Mouse (Mus musculus) hindbrain, embryonic 10.5 days (tissue): Measurements from ENCODE around the gene Zmiz2. TPM values are rescaled to one million over a fixed set of nuclear protein-coding genes. Genes with fewer than 3 reads are reported as not detected.
"Not testable (repeated sequence)": the region's sequence is repeated elsewhere in the genome, so short reads cannot be mapped to it uniquely, and the experiment has no call there.

ENCODE experiments used
- DNase-seq: peaks from one replicate; pipeline ENCODE4 v3.0.0-alpha.2; 2017; ENCODE audit warnings: low spot score
- H3K27ac ChIP-seq: fragments of 300-500 bp; sonication (generic); 2 replicates; pipeline ENCODE4 v1.5.1; 2016; ENCODE audit warnings: mild to moderate bottlenecking, moderate library complexity
- H3K27me3 ChIP-seq: fragments of 300-500 bp; sonication (generic); 2 replicates; pipeline ENCODE4 v1.6.1; 2016; ENCODE audit warnings: mild to moderate bottlenecking; ENCODE audit not compliant: poor library complexity, insufficient read depth, severe bottlenecking
- H3K36me3 ChIP-seq: fragments of 300-500 bp; sonication (generic); 2 replicates; pipeline ENCODE4 v1.6.1; 2016; ENCODE audit warnings: mild to moderate bottlenecking, moderate library complexity
- H3K4me1 ChIP-seq: fragments of 300-500 bp; sonication (generic); replicated peaks from 2 replicates; pipeline ENCODE4 v1.6.1; 2016; ENCODE audit warnings: mild to moderate bottlenecking
- H3K4me3 ChIP-seq: fragments of 300-500 bp; sonication (generic); 2 replicates; pipeline ENCODE4 v1.5.1; 2016; ENCODE audit warnings: mild to moderate bottlenecking, moderate library complexity
- H3K9me3 ChIP-seq: fragments of 300-500 bp; sonication (generic); 2 replicates; pipeline ENCODE4 v1.6.1; 2016; ENCODE audit warnings: mild to moderate bottlenecking, moderate library complexity
- WGBS: fragments of 180-500 bp; shearing (Covaris S2); methylation state at CpG from one replicate; pipeline ENCODE4 v1.1.7; 2016; 5-methylcytosine and 5-hydroxymethylcytosine counted together
- polyA plus RNA-seq: library from polyadenylated mRNA; unstranded; fragments of >200 nt; fragmentation: Nextera tagmentation; extraction: Ambion mirVana; gene quantifications from 2 replicates; pipeline ENCODE4 v1.2.1, GENCODE M21; 2016

The Zmiz2 gene
- polyA plus RNA-seq, 1 experiment from 2014 or later, result 19.0 TPM

GRCm38 (mm10) chr11:6404699-6405566 lies 16.1 kb downstream of the Zmiz2 start:
- 92% methylated on average over 9 of the region's 9 CpGs for WGBS

DNA sequence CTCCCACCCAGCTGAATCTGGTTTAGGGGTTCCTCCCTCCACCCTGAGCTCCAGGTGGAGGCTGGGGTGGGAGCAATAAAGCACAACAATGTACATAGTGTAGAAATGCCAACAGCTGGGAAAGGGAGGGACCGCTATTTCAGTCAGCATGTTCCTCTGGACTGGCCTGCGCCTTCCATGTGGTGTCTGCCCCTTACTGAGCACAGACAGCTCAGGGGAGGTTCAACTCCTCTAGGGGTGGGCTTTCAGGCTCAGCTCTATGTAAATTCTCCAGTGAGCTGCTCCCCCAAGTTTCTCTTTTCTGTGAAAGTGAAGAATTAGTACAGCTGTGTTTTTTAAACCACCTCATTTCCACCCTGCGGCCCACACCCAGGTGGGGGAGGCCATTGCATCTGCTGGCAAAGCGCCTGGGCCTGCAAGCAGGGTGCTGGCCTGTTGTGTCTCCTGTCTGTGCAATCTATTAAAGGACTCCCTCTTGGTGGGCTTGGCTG lies 16.8 kb downstream of the Zmiz2 start:
- DNase-seq, result no peak
- H3K9me3 ChIP-seq, result no peaks in the 10 kb centered on the region
- 79% methylated on average over 4 of the region's 4 CpGs for WGBS
- peaks cover 62% of the 10 kb centered on the region for H3K36me3 ChIP-seq
- no peak overlapping the region for H3K4me3 ChIP-seq
- H3K4me1 ChIP-seq, result peaks cover 28% of the 10 kb centered on the region
- H3K27ac ChIP-seq, result peak overlapping the region; percentile 66; the same call in 1 of the 2 replicates
- H3K27me3 ChIP-seq, result no peaks in the 10 kb centered on the region

More at GRCm38 (mm10) chr11:6404699-6405566, 16.1 kb downstream of the Zmiz2 start:
- no peak overlapping the region; the same call in 1 of the 2 replicates for H3K4me3 ChIP-seq
- DNase-seq, result no peak
- H3K4me1 ChIP-seq, result peaks cover 24% of the 10 kb centered on the region
- H3K27ac ChIP-seq, result peak overlapping the region; percentile 66; the same call in 1 of the 2 replicates
- peaks cover 69% of the 10 kb centered on the region for H3K36me3 ChIP-seq
- no peaks in the 10 kb centered on the region for H3K27me3 ChIP-seq
- H3K9me3 ChIP-seq, result no peaks in the 10 kb centered on the region

DNA sequence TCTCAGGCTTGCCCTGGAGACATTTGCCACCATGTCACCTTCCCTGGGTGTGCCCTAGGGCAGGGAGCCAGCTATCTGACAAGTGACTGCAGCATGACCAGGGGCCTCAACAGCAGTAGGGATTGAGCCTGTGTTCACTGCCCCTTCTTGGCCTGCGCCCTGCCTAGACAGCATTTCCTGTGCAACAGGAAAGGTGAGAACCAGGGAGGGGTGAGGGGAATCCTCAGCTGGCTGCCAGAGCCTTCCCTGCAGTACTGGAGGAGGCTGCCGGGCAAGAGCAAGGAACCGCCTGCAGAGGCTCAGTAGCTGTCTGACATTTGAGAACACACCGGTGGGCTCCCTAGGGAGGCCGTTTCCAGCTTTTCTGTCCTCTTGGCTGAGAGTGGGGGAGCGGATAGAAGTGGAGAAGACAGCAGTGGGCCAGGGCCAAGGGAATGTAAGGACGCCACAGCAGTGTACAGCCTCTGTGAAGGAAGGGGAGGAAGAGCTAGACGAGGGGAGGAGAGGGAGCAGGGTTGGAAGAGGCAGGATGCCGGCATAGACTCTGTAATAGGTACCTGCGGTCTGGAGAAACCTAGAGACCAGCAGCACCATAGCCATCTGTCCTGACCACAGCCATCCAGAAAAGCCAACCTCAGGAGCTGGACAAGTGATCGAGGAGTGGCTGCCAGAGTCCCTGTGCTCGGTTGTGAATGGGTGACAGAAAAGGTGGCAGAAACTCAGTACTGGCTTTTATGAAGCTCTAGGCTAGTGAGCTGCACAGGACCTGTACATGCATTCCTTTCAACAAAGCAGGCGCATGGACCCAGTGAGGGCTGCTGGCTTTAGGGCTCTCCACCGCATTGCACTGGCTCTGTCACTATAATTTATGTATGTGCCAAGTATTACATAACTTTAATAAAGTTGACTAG lies 17.6 kb downstream of the Zmiz2 start:
- H3K27ac ChIP-seq, result peak overlapping the region; percentile 66; the same call in 1 of the 2 replicates
- H3K4me1 ChIP-seq, result peaks cover 28% of the 10 kb centered on the region
- H3K4me3 ChIP-seq, result peak overlapping the region; percentile 12; the same call in 1 of the 2 replicates
- H3K36me3 ChIP-seq, result peaks cover 53% of the 10 kb centered on the region
- H3K9me3 ChIP-seq, result no peaks in the 10 kb centered on the region
- DNase-seq, result peak; percentile 56
- H3K27me3 ChIP-seq, result no peaks in the 10 kb centered on the region
- 44% methylated on average over 14 of the region's 14 CpGs for WGBS

DNA sequence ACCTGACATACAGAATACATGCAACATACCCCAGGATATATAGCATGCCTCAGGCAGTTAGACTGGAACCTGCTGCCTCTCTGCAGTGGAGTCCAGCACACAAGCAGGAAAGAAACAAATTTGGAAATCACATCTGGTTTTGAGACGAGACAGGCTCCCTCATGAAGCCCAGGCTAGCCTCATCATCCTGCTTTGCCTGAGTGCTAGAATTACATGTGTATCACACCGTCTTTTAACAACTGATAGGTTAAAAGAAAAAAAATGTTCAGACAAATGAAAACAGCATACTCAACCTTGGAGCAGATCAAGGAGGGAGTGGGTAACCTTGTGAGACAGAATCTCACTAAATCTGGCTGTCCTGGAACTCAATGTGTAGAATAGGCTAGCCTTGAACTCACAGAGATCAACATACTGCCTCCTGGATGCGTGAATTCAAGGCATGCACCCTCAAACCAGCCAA lies 18.3 kb downstream of the Zmiz2 start:
- Histone ChIP-seq H3K4me1 (peaks cover 28% of the 10 kb centered on the region), H3K4me3 (no peak overlapping the region), H3K27me3 (no peaks in the 10 kb centered on the region), H3K36me3 (peaks cover 46% of the 10 kb centered on the region), H3K27ac (no peak overlapping the region), H3K9me3 (no peaks in the 10 kb centered on the region)
- DNase-seq, result no peak
- 87% methylated on average over 3 of the region's 3 CpGs for WGBS

DNA sequence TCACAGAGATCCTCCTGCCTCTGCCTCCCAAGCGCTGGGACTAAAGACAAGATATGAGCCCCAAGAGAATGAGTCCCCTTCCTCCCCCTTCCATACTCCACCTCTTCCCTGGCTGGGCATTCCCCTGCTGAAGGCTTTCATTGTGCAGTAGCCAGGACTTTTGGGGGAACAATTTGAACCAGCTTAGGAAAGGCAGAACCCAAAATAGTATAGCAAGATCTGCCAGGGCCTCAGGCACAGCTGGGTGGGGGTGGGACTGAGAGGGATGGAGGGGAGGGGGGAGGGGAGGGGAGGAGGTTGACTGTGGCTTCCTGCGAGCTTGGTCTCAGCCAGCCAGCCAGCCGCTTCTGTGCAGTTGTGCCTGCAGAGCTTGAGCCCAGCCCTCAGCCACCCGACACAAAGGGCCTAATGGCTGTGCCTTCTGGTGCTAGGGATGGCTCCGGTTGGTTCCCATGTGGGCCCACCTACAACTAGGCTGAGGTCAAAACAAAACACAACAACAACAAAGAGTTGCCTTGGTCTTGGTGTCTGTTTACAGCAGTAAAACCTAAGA lies 21.3 kb downstream of the Zmiz2 start:
- Histone ChIP-seq H3K4me3 (no peak overlapping the region), H3K4me1 (peaks cover 31% of the 10 kb centered on the region), H3K27me3 (no peaks in the 10 kb centered on the region), H3K9me3 (no peaks in the 10 kb centered on the region), H3K27ac (peak overlapping the region; percentile 53; the same call in 1 of the 2 replicates), H3K36me3 (peaks cover 17% of the 10 kb centered on the region)
- WGBS, result 51% methylated on average over 5 of the region's 5 CpGs
- DNase-seq, result no peak

- WGBS, result 86% methylated on average over 5 of the region's 5 CpGs
- not testable (repeated sequence) for H3K9me3 ChIP-seq, H3K4me3 ChIP-seq, H3K27ac ChIP-seq, DNase-seq, H3K27me3 ChIP-seq
- peaks cover 11% of the 10 kb centered on the region for H3K36me3 ChIP-seq
- H3K4me1 ChIP-seq, result peaks cover 28% of the 10 kb centered on the region
Measured at GRCm38 (mm10) chr11:6410755-6411154, 21.9 kb downstream of the Zmiz2 start.

DNA sequence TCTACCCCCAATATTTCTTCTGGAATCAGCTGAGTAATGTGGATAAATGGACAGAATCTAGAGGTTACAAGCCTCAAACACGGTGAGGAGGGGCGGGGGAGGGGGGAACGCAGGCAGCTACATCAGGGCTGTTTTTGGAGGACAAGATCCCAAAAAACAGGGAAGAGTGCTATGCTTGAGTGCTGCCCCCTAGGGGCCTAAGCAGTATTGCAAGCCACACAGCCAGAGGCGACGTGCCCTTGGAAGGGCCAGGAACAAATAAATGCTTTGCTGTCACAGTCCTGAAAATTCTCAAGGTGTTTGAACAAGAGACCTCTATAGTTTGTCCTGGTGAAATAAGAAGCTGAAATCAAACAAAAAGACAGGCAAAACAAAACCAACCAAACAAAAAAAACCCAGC lies 22.8 kb downstream of the Zmiz2 start:
- no peak overlapping the region for H3K27ac ChIP-seq
- DNase-seq, result peak; percentile 84
- peaks cover 4% of the 10 kb centered on the region for H3K36me3 ChIP-seq
- H3K4me1 ChIP-seq, result peaks cover 19% of the 10 kb centered on the region
- WGBS, result 12% methylated on average over 5 of the region's 5 CpGs
- H3K27me3 ChIP-seq, result no peaks in the 10 kb centered on the region
- no peaks in the 10 kb centered on the region for H3K9me3 ChIP-seq
- no peak overlapping the region for H3K4me3 ChIP-seq

DNA sequence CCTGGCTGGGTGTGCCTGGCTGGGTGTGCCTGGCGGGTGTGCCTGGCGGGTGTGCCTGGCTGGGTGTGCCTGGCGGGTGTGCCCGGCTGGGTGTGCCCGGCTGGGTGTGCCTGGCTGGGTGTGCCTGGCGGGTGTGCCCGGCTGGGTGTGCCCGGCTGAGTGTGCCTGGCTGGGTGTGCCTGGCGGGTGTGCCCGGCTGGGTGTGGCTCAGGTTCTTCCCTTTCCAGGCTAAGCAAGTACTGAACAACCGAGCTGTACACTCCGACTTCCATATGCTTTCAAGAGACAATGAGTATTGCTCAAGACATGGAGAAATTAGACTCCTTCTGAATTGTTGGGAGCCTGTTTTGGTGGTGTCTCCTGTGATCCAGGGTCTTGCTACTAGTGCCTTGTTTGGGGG lies 24.4 kb downstream of the Zmiz2 start:
- DNase-seq, result no peak
- Histone ChIP-seq H3K4me1 (peaks cover 28% of the 10 kb centered on the region), H3K27me3 (no peaks in the 10 kb centered on the region), H3K36me3 (peaks cover 18% of the 10 kb centered on the region), H3K9me3 (no peaks in the 10 kb centered on the region), H3K27ac (no peak overlapping the region), H3K4me3 (no peak overlapping the region)
- WGBS, result 94% methylated on average over 12 of the region's 12 CpGs

GRCm38 (mm10) chr11:6414751-6415550 lies 26.1 kb downstream of the Zmiz2 start, which contains the start of gene Ppia:
Gene Ppia (plus strand): TSS chr11:6415443.
- peak; percentile 40 for DNase-seq
- Histone ChIP-seq H3K4me3 (peak within 1 kb of the TSS; percentile 98), H3K9me3 (no peaks in the 10 kb centered on the region), H3K4me1 (peaks cover 33% of the 10 kb centered on the region), H3K27ac (peak within 1 kb of the TSS; percentile 99), H3K27me3 (no peaks in the 10 kb centered on the region), H3K36me3 (peaks cover 34% of the 10 kb centered on the region)
- 13% methylated on average over 21 of the region's 21 CpGs for WGBS

DNA sequence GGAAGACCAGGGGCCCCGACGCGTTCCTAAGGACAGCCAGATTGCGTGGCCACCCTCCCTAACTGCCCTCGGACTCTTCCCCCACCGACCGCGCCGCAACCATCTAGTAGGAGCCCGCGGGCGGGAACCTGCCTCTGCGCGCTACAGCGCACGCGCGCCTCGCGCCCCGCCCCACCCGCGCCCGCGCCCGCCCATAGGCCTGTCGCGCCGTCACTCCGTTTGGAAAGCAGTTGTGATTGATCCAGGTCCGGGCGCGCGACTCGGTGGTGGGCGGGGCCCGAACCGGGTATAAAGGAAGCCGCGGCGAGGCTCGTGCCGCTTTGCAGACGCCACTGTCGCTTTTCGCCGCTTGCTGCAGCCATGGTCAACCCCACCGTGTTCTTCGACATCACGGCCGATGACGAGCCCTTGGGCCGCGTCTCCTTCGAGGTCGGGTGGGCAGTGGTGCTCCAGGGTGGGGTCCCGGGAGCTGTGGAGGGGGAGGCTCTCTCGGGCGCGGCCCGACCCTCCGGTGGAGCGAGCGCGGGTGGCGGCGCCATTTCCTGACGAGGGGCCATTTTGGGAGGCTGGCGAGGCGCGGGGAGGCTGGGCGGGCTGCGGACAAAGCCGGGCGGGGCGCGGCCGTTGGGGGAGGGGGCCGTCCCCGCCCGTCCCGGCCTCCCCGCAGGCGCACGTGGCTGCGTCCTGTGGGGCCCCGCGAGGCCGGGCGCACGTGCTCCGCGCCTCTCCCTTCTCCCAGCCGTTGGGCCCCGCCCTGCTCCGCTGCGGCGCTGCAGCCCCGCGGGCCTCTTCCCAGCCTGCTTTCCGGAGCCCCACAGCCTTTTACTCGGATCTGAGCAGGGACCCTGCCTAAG lies 26.9 kb downstream of the Zmiz2 start:
- Histone ChIP-seq H3K9me3 (no peaks in the 10 kb centered on the region), H3K27ac (peak overlapping the region; percentile 99), H3K4me3 (peak overlapping the region; percentile 98), H3K4me1 (peaks cover 29% of the 10 kb centered on the region), H3K36me3 (peaks cover 42% of the 10 kb centered on the region), H3K27me3 (no peaks in the 10 kb centered on the region)
- peak; percentile 99 for DNase-seq
- WGBS, result under 1% methylated on average over 102 of the region's 102 CpGs

GRCm38 (mm10) chr11:6416405-6417034 lies 27.6 kb downstream of the Zmiz2 start:
- Histone ChIP-seq H3K9me3 (no peaks in the 10 kb centered on the region), H3K36me3 (peaks cover 49% of the 10 kb centered on the region), H3K4me3 (peak overlapping the region; percentile 98), H3K27me3 (no peaks in the 10 kb centered on the region), H3K4me1 (peaks cover 29% of the 10 kb centered on the region), H3K27ac (peak overlapping the region; percentile 99)
- 2% methylated on average over 30 of the region's 30 CpGs for whole genome bisulfite sequencing
- DNase-seq, result peak; percentile 74
